Mouse (Mus musculus): ENCODE data around the gene Pnpla2.

DNA sequence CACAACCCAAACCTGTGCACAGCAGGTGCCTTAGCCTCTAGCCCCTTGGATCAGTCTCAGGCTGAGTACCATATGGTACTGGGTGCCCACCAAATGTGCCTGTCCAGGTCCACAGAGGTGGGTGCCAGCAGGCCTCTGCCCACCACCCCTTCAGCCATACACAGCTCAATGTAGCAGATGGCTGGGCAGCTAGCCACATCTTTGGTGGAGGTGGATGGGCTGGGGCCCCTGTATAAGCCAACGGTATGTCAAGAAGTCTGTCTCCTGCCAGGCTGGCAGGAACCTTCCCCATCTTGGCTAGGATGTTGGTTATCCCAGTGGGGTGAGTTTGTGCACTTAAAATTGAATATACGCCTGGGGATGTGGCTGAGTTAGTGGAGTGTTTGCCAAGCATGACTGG, 30.6 kb downstream of the Pnpla2 start:
- TF ChIP-seq CTCF (IDR thresholded peaks at IDR 0.05; ENCODE audit: low read depth), result no peak
- TF ChIP-seq EP300 (optimal IDR thresholded peaks at IDR 0.05), result no peak
